Mouse (Mus musculus) spleen, adult 2 months (tissue): ENCODE data around the gene Zkscan14.

Experiments used
- CTCF ChIP-seq: fragments of 200-500 bp; IDR thresholded peaks from 2 replicates; pipeline ENCODE4 v1.5.1; 2011; ENCODE audit warnings: mild to moderate bottlenecking, inconsistent platforms; ENCODE audit not compliant: insufficient read depth, insufficient read length, insufficient replicate concordance; ENCODE audit errors: extremely low read depth
- POLR2A ChIP-seq: fragments of 200-500 bp; IDR thresholded peaks from 2 replicates; pipeline ENCODE4 v1.6.1; 2011; ENCODE audit warnings: low read depth, low read length, inconsistent platforms

DNA sequence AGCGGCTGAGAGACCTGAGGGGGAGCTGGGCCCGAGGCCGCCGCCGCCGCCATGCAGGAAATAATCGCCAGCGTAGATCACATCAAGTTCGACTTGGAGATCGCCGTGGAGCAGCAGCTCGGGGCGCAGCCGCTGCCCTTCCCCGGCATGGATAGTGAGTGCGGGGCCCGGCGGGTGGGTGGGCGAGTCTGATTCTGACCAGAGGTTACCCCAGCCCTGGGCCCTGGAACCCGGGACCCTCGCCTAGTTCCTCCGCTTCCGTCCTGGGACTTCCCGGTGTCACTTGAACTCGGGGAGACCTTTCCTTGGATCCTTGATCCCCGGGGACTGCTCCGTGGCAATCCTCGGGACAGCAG is 34.4 kb downstream of the Zkscan14 start:
- TF ChIP-seq CTCF (no peak), POLR2A (no peak)
